Mouse (Mus musculus) cerebellum, adult 11 months (tissue): ENCODE data around the gene Acadvl.
"Not testable (repeated sequence)": the region's sequence is repeated elsewhere in the genome, so short reads cannot be mapped to it uniquely, and the experiment has no call there.

Experiments used
- DNase-seq: peaks from one replicate; pipeline ENCODE4 v3.0.0; 2022

The Acadvl gene

GRCm38 (mm10) chr11:70026689-70027088 lies 11.5 kb upstream of the Acadvl start:
- DNase-seq, result peak; percentile 65

- DNase-seq, result no peak
Measured at GRCm38 (mm10) chr11:70024151-70024514, 8.9 kb upstream of the Acadvl start.

GRCm38 (mm10) chr11:70023481-70024150 lies 8.4 kb upstream of the Acadvl start:
- DNase-seq, result peak; percentile 34

- peak; percentile 98 for DNase-seq
Measured at GRCm38 (mm10) chr11:70021264-70022132, 6.3 kb upstream of the Acadvl start.

- DNase-seq, result peak; percentile 77
Measured at GRCm38 (mm10) chr11:70020731-70021263, 5.6 kb upstream of the Acadvl start.

- DNase-seq, result no peak
Measured at GRCm38 (mm10) chr11:70020022-70020631, 4.9 kb upstream of the Acadvl start.

- no peak for DNase-seq
Measured at GRCm38 (mm10) chr11:70019495-70020021, 4.3 kb upstream of the Acadvl start.

- peak; percentile 73 for DNase-seq
Measured at GRCm38 (mm10) chr11:70018131-70018990, 3.1 kb upstream of the Acadvl start.

- DNase-seq, result no peak
Measured at GRCm38 (mm10) chr11:70017199-70017767, 2.1 kb upstream of the Acadvl start.

- no peak for DNase-seq
Measured at GRCm38 (mm10) chr11:70016669-70017068, 1.5 kb upstream of the Acadvl start, which contains the start of gene Dlg4. Gene Dlg4, plus strand, starts transcription at chr11:70016942.

- DNase-seq, result not testable (repeated sequence)
Measured at GRCm38 (mm10) chr11:70016177-70016576, 966 bp upstream of the Acadvl start.

- DNase-seq, result no peak
Measured at GRCm38 (mm10) chr11:70015677-70016076, 466 bp upstream of the Acadvl start.

- no peak for DNase-seq
Measured at GRCm38 (mm10) chr11:70014051-70014450, 1.2 kb downstream of the Acadvl start.

GRCm38 (mm10) chr11:70013408-70013807 lies 1.8 kb downstream of the Acadvl start:
- DNase-seq, result no peak

GRCm38 (mm10) chr11:70012931-70013330 lies 2.3 kb downstream of the Acadvl start:
- no peak for DNase-seq

- no peak for DNase-seq
Measured at GRCm38 (mm10) chr11:70010961-70011360, 4.2 kb downstream of the Acadvl start.

GRCm38 (mm10) chr11:70010548-70010947 lies 4.7 kb downstream of the Acadvl start:
- DNase-seq, result no peak

- DNase-seq, result no peak
Measured at GRCm38 (mm10) chr11:70010033-70010432, 5.2 kb downstream of the Acadvl start.

GRCm38 (mm10) chr11:70005521-70005920 lies 9.7 kb downstream of the Acadvl start:
- DNase-seq, result no peak

GRCm38 (mm10) chr11:70002471-70002870 lies 12.7 kb downstream of the Acadvl start:
- DNase-seq, result no peak

- no peak for DNase-seq
Measured at GRCm38 (mm10) chr11:70001865-70002264, 13.3 kb downstream of the Acadvl start.

GRCm38 (mm10) chr11:70001159-70001558 lies 14.1 kb downstream of the Acadvl start:
- DNase-seq, result no peak
